Mouse (Mus musculus) hindbrain, embryonic 10.5 days (tissue): Measurements from ENCODE around the gene Cyp2j12. TPM values are rescaled to one million over a fixed set of nuclear protein-coding genes. Genes with fewer than 3 reads are reported as not detected.

Source experiments
- DNase-seq: peaks from one replicate; pipeline ENCODE4 v3.0.0-alpha.2; 2017; ENCODE audit warnings: low spot score
- H3K27ac ChIP-seq: fragments of 300-500 bp; sonication (generic); 2 replicates; pipeline ENCODE4 v1.5.1; 2016; ENCODE audit warnings: mild to moderate bottlenecking, moderate library complexity
- H3K27me3 ChIP-seq: fragments of 300-500 bp; sonication (generic); 2 replicates; pipeline ENCODE4 v1.6.1; 2016; ENCODE audit warnings: mild to moderate bottlenecking; ENCODE audit not compliant: poor library complexity, insufficient read depth, severe bottlenecking
- H3K36me3 ChIP-seq: fragments of 300-500 bp; sonication (generic); 2 replicates; pipeline ENCODE4 v1.6.1; 2016; ENCODE audit warnings: mild to moderate bottlenecking, moderate library complexity
- H3K4me1 ChIP-seq: fragments of 300-500 bp; sonication (generic); replicated peaks from 2 replicates; pipeline ENCODE4 v1.6.1; 2016; ENCODE audit warnings: mild to moderate bottlenecking
- H3K4me3 ChIP-seq: fragments of 300-500 bp; sonication (generic); 2 replicates; pipeline ENCODE4 v1.5.1; 2016; ENCODE audit warnings: mild to moderate bottlenecking, moderate library complexity
- H3K9me3 ChIP-seq: fragments of 300-500 bp; sonication (generic); 2 replicates; pipeline ENCODE4 v1.6.1; 2016; ENCODE audit warnings: mild to moderate bottlenecking, moderate library complexity
- WGBS: fragments of 180-500 bp; shearing (Covaris S2); methylation state at CpG from one replicate; pipeline ENCODE4 v1.1.7; 2016; 5-methylcytosine and 5-hydroxymethylcytosine counted together
- polyA plus RNA-seq: library from polyadenylated mRNA; unstranded; fragments of >200 nt; fragmentation: Nextera tagmentation; extraction: Ambion mirVana; gene quantifications from 2 replicates; pipeline ENCODE4 v1.2.1, GENCODE M21; 2016

The Cyp2j12 gene
- polyA plus RNA-seq, 1 experiment from 2014 or later = not detected

DNA sequence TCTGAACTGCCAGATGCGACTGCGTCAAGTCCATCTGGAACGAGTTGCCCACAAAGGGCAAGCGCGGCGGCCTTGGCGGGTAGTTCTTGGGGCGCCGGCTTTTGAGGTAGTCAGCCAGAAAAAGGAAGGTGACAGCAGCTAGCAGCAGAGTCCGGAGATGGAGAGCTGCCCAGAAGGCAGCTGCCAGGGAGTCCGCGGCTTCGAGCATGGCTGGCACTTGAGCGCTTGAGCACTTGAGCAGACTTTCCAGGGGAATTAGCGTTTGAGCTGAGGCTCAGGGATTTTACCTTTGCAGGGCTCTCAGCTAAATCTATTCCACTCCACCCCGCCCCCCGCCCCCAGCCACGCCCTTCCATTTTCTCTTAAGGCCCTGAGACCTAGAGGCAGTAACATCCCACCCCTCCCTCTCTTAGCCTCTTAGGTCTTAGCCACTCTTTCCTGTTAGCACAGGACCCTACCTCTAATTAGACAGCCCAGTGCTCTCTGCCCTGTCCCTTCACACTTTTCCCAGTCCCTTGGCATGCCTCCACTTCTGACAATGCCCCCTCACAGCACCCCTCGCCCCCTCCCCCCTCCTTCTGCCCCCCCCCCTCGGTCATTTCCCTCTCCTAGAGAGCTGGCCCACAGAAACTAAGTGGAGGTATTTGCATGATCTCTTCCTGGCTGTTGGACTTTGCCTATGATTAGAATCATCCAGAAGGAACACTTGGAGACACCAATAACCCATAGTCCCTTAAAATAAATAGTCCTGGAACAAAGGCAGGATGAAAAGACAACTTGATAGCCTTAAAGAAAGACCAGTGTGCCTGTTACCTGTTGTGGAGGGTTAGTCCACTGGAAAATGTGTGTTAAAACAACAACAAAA lies 63.5 kb downstream of the Cyp2j12 start, which contains the start of gene Cyp2j13:
Cyp2j13 (minus strand) TSS at position 286 of the 865 bp plus-strand sequence.
- Histone ChIP-seq H3K27ac (no peak within 1 kb of the TSS), H3K36me3 (no peaks in the 10 kb centered on the region), H3K4me1 (peaks cover 11% of the 10 kb centered on the region), H3K27me3 (0 out of 2 replicates have a peak, but pooled peaks cover 3% of the 10 kb centered on the region), H3K9me3 (no peaks in the 10 kb centered on the region), H3K4me3 (peak within 1 kb of the TSS; percentile 38)
- WGBS = 9% methylated on average over 20 of the region's 20 CpGs
- DNase-seq = peak; percentile 20

DNA sequence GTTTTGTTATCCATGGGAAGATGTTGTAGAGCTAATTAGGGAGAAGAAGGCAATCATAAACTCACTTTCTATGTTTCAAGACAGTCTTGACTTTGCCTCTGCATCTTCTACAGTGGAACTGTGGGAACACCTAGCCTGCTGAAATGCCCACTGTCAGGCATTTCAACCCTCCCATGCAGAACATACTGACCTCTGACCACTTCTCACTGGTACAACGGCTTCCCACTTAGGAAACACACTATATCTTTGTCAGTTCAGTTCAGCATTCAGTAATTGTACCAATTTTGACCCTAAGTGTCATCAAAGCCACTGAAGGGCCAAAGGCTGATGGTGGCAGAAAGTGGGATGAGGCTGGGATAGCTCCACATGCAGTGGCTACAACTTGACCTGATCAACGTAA lies 78.9 kb downstream of the Cyp2j12 start:
- Histone ChIP-seq H3K4me3 (no peak overlapping the region), H3K27me3 (no peaks in the 10 kb centered on the region), H3K27ac (no peak overlapping the region), H3K9me3 (no peaks in the 10 kb centered on the region), H3K36me3 (no peaks in the 10 kb centered on the region), H3K4me1 (no peaks in the 10 kb centered on the region)
- DNase-seq = no peak
- 83% methylated on average over 2 of the region's 2 CpGs for WGBS

DNA sequence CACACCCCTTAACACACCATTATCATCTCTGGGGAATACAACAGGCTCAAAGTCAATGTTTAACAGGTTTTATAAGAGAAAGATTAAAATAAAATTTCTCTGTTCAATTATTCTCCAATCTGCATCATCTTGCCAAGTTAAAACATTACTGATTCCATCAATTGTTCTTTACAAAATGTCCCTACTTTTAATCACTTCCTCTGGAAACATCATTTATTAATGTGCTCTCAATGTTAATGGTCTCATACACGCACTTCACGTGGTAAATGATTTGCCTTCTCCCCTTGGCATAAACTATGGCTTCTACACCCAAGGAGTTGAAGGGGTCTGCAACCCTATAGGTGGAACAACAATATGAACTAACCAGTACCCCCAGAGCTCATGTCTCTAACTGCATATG lies 80.8 kb downstream of the Cyp2j12 start:
- WGBS = 87% methylated on average over 2 of the region's 2 CpGs
- Histone ChIP-seq H3K9me3 (no peaks in the 10 kb centered on the region), H3K4me1 (no peaks in the 10 kb centered on the region), H3K27ac (no peak overlapping the region), H3K27me3 (no peaks in the 10 kb centered on the region), H3K36me3 (no peaks in the 10 kb centered on the region), H3K4me3 (no peak overlapping the region)
- DNase-seq = no peak

Other genes with a start within 250 kb of the Cyp2j12 start
- gene Hook1, start 173.9 kb downstream of the Cyp2j12 start, polyA plus RNA-seq = 14.4 and 17.3 TPM in 2 replicates
- gene Cyp2j13, start 63.6 kb downstream of the Cyp2j12 start, polyA plus RNA-seq = not detected in 2 replicates
- not detected in 2 replicates for gene Cyp2j7, start 95.5 kb upstream of the Cyp2j12 start, polyA plus RNA-seq
- not detected in 2 replicates for gene Cyp2j11, start 207.5 kb upstream of the Cyp2j12 start, polyA plus RNA-seq